Mouse (Mus musculus) spleen, adult 2 months (tissue): Measurements from ENCODE around the gene Olfr874.

Experiments
- CTCF ChIP-seq: fragments of 200-500 bp; IDR thresholded peaks from 2 replicates; pipeline ENCODE4 v1.5.1; 2011; ENCODE audit warnings: mild to moderate bottlenecking, inconsistent platforms; ENCODE audit not compliant: insufficient read depth, insufficient read length, insufficient replicate concordance; ENCODE audit errors: extremely low read depth
- POLR2A ChIP-seq: fragments of 200-500 bp; IDR thresholded peaks from 2 replicates; pipeline ENCODE4 v1.6.1; 2011; ENCODE audit warnings: low read depth, low read length, inconsistent platforms

GRCm38 (mm10) chr9:37744806-37745205 is at the start of gene Olfr874:
- TF ChIP-seq CTCF: no peak
- TF ChIP-seq POLR2A: no peak
